Mouse (Mus musculus): ENCODE results near the gene Sept9. TPM values are rescaled to one million over a fixed set of nuclear protein-coding genes. Genes with fewer than 3 reads are reported as not detected.

Gene Sept9
- polyA plus RNA-seq, 1 experiment from 2014 or later, result 123 TPM

GRCm38 (mm10) chr11:117207436-117207835 lies 8.0 kb downstream of the Sept9 start:
- no peak for ATAC-seq (ENCODE audit: low FRiP score, low TSS enrichment)
- peak overlapping the region; percentile 85; the same call in 1 of the 2 replicates for H3K27ac ChIP-seq (ENCODE audit: low read length)
- H3K9ac ChIP-seq (replicated peaks; ENCODE audit: low read length), result no peak overlapping the region
- no peak overlapping the region for H3K4me3 ChIP-seq (ENCODE audit: low read length)
- H3K27me3 ChIP-seq (ENCODE audit: insufficient read depth, low read length), result no peaks in the 10 kb centered on the region
- 50% methylated on average over 5 of the region's 5 CpGs for WGBS
- H3K36me3 ChIP-seq (ENCODE audit: insufficient read depth, low read length), result no peaks in the 10 kb centered on the region
- no peaks in the 10 kb centered on the region for H3K9me3 ChIP-seq (ENCODE audit: low read length)
- peaks cover 47% of the 10 kb centered on the region for H3K4me1 ChIP-seq (ENCODE audit: insufficient read depth, low read length)
- no peak overlapping the region for H3K4me2 ChIP-seq (replicated peaks; ENCODE audit: low read depth, low read length)

- ATAC-seq (ENCODE audit: low FRiP score, low TSS enrichment), result peak; percentile 49; the same call in 1 of the 2 replicates
- Histone ChIP-seq H3K9me3 (ENCODE audit: low read length) (no peaks in the 10 kb centered on the region), H3K4me2 (replicated peaks; ENCODE audit: low read depth, low read length) (no peak overlapping the region), H3K9ac (replicated peaks; ENCODE audit: low read length) (no peak overlapping the region), H3K27me3 (ENCODE audit: insufficient read depth, low read length) (no peaks in the 10 kb centered on the region), H3K36me3 (ENCODE audit: insufficient read depth, low read length) (no peaks in the 10 kb centered on the region), H3K4me1 (ENCODE audit: insufficient read depth, low read length) (peaks cover 44% of the 10 kb centered on the region), H3K27ac (ENCODE audit: low read length) (peak overlapping the region; percentile 85), H3K4me3 (ENCODE audit: low read length) (no peak overlapping the region)
- WGBS, result 57% methylated on average over 8 of the region's 8 CpGs
Measured at GRCm38 (mm10) chr11:117208151-117208673, 8.8 kb downstream of the Sept9 start.

GRCm38 (mm10) chr11:117216713-117217112 lies 17.3 kb downstream of the Sept9 start:
- 68% methylated on average over 2 of the region's 2 CpGs for WGBS
- Histone ChIP-seq H3K4me1 (ENCODE audit: insufficient read depth, low read length) (0 out of 2 replicates have a peak, but pooled peaks cover 3% of the 10 kb centered on the region), H3K36me3 (ENCODE audit: insufficient read depth, low read length) (no peaks in the 10 kb centered on the region), H3K4me2 (replicated peaks; ENCODE audit: low read depth, low read length) (no peak overlapping the region), H3K9me3 (ENCODE audit: low read length) (no peaks in the 10 kb centered on the region), H3K9ac (replicated peaks; ENCODE audit: low read length) (no peak overlapping the region), H3K4me3 (ENCODE audit: low read length) (no peak overlapping the region), H3K27me3 (ENCODE audit: insufficient read depth, low read length) (no peaks in the 10 kb centered on the region), H3K27ac (ENCODE audit: low read length) (no peak overlapping the region)
- ATAC-seq (ENCODE audit: low FRiP score, low TSS enrichment), result no peak

- no peak for ATAC-seq (ENCODE audit: low FRiP score, low TSS enrichment)
- Histone ChIP-seq H3K4me3 (ENCODE audit: low read length) (no peak overlapping the region), H3K9me3 (ENCODE audit: low read length) (no peaks in the 10 kb centered on the region), H3K27me3 (ENCODE audit: insufficient read depth, low read length) (no peaks in the 10 kb centered on the region), H3K9ac (replicated peaks; ENCODE audit: low read length) (no peak overlapping the region), H3K4me2 (replicated peaks; ENCODE audit: low read depth, low read length) (no peak overlapping the region), H3K36me3 (ENCODE audit: insufficient read depth, low read length) (no peaks in the 10 kb centered on the region), H3K27ac (ENCODE audit: low read length) (no peak overlapping the region), H3K4me1 (ENCODE audit: insufficient read depth, low read length) (0 out of 2 replicates have a peak, but pooled peaks cover 3% of the 10 kb centered on the region)
- 89% methylated on average over 6 of the region's 6 CpGs for WGBS
Measured at GRCm38 (mm10) chr11:117218070-117218469, 18.6 kb downstream of the Sept9 start.

- Histone ChIP-seq H3K9ac (replicated peaks; ENCODE audit: low read length) (no peak overlapping the region), H3K27me3 (ENCODE audit: insufficient read depth, low read length) (no peaks in the 10 kb centered on the region), H3K36me3 (ENCODE audit: insufficient read depth, low read length) (no peaks in the 10 kb centered on the region), H3K4me3 (ENCODE audit: low read length) (no peak overlapping the region), H3K4me1 (ENCODE audit: insufficient read depth, low read length) (0 out of 2 replicates have a peak, but pooled peaks cover 3% of the 10 kb centered on the region), H3K9me3 (ENCODE audit: low read length) (no peaks in the 10 kb centered on the region), H3K27ac (ENCODE audit: low read length) (no peak overlapping the region), H3K4me2 (replicated peaks; ENCODE audit: low read depth, low read length) (no peak overlapping the region)
- ATAC-seq (ENCODE audit: low FRiP score, low TSS enrichment), result no peak
- WGBS, result 94% methylated on average over 6 of the region's 6 CpGs
Measured at GRCm38 (mm10) chr11:117218498-117218897, 19.0 kb downstream of the Sept9 start.

- Histone ChIP-seq H3K4me1 (ENCODE audit: insufficient read depth, low read length) (0 out of 2 replicates have a peak, but pooled peaks cover 3% of the 10 kb centered on the region), H3K4me2 (replicated peaks; ENCODE audit: low read depth, low read length) (no peak overlapping the region), H3K4me3 (ENCODE audit: low read length) (no peak overlapping the region), H3K9me3 (ENCODE audit: low read length) (no peaks in the 10 kb centered on the region), H3K27me3 (ENCODE audit: insufficient read depth, low read length) (no peaks in the 10 kb centered on the region), H3K27ac (ENCODE audit: low read length) (no peak overlapping the region), H3K9ac (replicated peaks; ENCODE audit: low read length) (no peak overlapping the region), H3K36me3 (ENCODE audit: insufficient read depth, low read length) (no peaks in the 10 kb centered on the region)
- no peak for ATAC-seq (ENCODE audit: low FRiP score, low TSS enrichment)
- 94% methylated on average over 8 of the region's 8 CpGs for WGBS
Measured at GRCm38 (mm10) chr11:117220777-117221176, 21.3 kb downstream of the Sept9 start.

- 72% methylated on average over 6 of the region's 6 CpGs for WGBS
- H3K9ac ChIP-seq (replicated peaks; ENCODE audit: low read length), result no peak overlapping the region
- H3K27ac ChIP-seq (ENCODE audit: low read length), result no peak overlapping the region
- no peaks in the 10 kb centered on the region for H3K36me3 ChIP-seq (ENCODE audit: insufficient read depth, low read length)
- H3K27me3 ChIP-seq (ENCODE audit: insufficient read depth, low read length), result no peaks in the 10 kb centered on the region
- ATAC-seq (ENCODE audit: low FRiP score, low TSS enrichment), result no peak
- no peaks in the 10 kb centered on the region for H3K9me3 ChIP-seq (ENCODE audit: low read length)
- no peak overlapping the region for H3K4me3 ChIP-seq (ENCODE audit: low read length)
- 0 out of 2 replicates have a peak, but pooled peaks cover 3% of the 10 kb centered on the region for H3K4me1 ChIP-seq (ENCODE audit: insufficient read depth, low read length)
- no peak overlapping the region for H3K4me2 ChIP-seq (replicated peaks; ENCODE audit: low read depth, low read length)
Measured at GRCm38 (mm10) chr11:117221182-117221581, 21.7 kb downstream of the Sept9 start.

GRCm38 (mm10) chr11:117222899-117223298 lies 23.4 kb downstream of the Sept9 start:
- Histone ChIP-seq H3K4me3 (ENCODE audit: low read length) (no peak overlapping the region), H3K9ac (replicated peaks; ENCODE audit: low read length) (no peak overlapping the region), H3K4me2 (replicated peaks; ENCODE audit: low read depth, low read length) (no peak overlapping the region), H3K4me1 (ENCODE audit: insufficient read depth, low read length) (0 out of 2 replicates have a peak, but pooled peaks cover 3% of the 10 kb centered on the region), H3K27me3 (ENCODE audit: insufficient read depth, low read length) (no peaks in the 10 kb centered on the region), H3K9me3 (ENCODE audit: low read length) (no peaks in the 10 kb centered on the region), H3K36me3 (ENCODE audit: insufficient read depth, low read length) (no peaks in the 10 kb centered on the region), H3K27ac (ENCODE audit: low read length) (no peak overlapping the region)
- 68% methylated on average over 8 of the region's 8 CpGs for WGBS
- ATAC-seq (ENCODE audit: low FRiP score, low TSS enrichment), result no peak

- Histone ChIP-seq H3K4me3 (ENCODE audit: low read length) (no peak overlapping the region), H3K9ac (replicated peaks; ENCODE audit: low read length) (no peak overlapping the region), H3K27me3 (ENCODE audit: insufficient read depth, low read length) (no peaks in the 10 kb centered on the region), H3K4me1 (ENCODE audit: insufficient read depth, low read length) (0 out of 2 replicates have a peak, but pooled peaks cover 3% of the 10 kb centered on the region), H3K36me3 (ENCODE audit: insufficient read depth, low read length) (no peaks in the 10 kb centered on the region), H3K4me2 (replicated peaks; ENCODE audit: low read depth, low read length) (no peak overlapping the region), H3K27ac (ENCODE audit: low read length) (no peak overlapping the region), H3K9me3 (ENCODE audit: low read length) (no peaks in the 10 kb centered on the region)
- no peak for ATAC-seq (ENCODE audit: low FRiP score, low TSS enrichment)
- 50% methylated on average over 4 of the region's 4 CpGs for WGBS
Measured at GRCm38 (mm10) chr11:117224804-117225203, 25.3 kb downstream of the Sept9 start.

GRCm38 (mm10) chr11:117225531-117226213 lies 26.2 kb downstream of the Sept9 start:
- Histone ChIP-seq H3K4me3 (ENCODE audit: low read length) (no peak overlapping the region), H3K27me3 (ENCODE audit: insufficient read depth, low read length) (no peaks in the 10 kb centered on the region), H3K9ac (replicated peaks; ENCODE audit: low read length) (no peak overlapping the region), H3K9me3 (ENCODE audit: low read length) (no peaks in the 10 kb centered on the region), H3K4me1 (ENCODE audit: insufficient read depth, low read length) (0 out of 2 replicates have a peak, but pooled peaks cover 3% of the 10 kb centered on the region), H3K4me2 (replicated peaks; ENCODE audit: low read depth, low read length) (no peak overlapping the region), H3K36me3 (ENCODE audit: insufficient read depth, low read length) (no peaks in the 10 kb centered on the region), H3K27ac (ENCODE audit: low read length) (0 out of 2 replicates have a peak overlapping the region, but pooled peaks have one; percentile 7)
- no peak for ATAC-seq (ENCODE audit: low FRiP score, low TSS enrichment)
- 76% methylated on average over 15 of the region's 15 CpGs for WGBS

Data from kidney, embryonic 16.5 days (tissue).